In the genomic region with DNA sequence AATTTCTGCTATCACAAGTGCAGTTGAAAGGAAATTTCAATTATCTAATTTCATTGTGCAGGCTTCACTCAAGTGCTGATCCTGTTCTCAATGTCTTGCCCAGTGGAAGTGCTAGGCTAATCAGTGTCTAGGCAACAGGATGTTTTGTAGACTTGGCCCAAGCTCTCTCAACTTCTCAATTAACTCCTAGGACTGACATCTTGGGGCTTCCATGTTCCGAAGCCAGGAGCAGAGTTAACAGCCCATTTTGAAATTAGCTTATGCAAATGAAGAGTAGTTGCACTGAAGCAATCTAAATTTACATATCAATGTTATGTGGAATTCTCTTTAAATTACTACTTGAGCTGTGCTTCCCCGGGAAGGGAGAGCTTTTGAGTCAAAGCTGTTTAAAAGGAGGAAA, we compare ENCODE assay signal across 21 mouse cellular contexts.
A peak's percentile ranks its signal among the peaks of the same experiment; 100 is the strongest.
DNase-seq lines count a peak whose midpoint lies in the region; ATAC-seq and TF ChIP-seq lines count a peak whose summit lies in the region.
"Had no signal": no experiment of that assay in that cellular context is flagged by ENCODE, and none has a peak within 500 bp of the region (broad histone marks: within the 10 kb centered on the region; RNA-seq: fewer than 3 reads in every experiment).

No protein-coding gene starts in this region.

- no peak for TF ChIP-seq CTCF in hindbrain, postnatal 0 days (IDR thresholded peaks at IDR 0.05; ENCODE audit: low read depth)

- H3K4me2 ChIP-seq in forebrain, embryonic 13.5 days, result no peak overlapping the region
- H3K4me2 ChIP-seq in hindbrain, postnatal 0 days (ENCODE audit: low read depth, low read length), result no peak overlapping the region
- H3K4me2 ChIP-seq in neural tube, embryonic 15.5 days, result no peak overlapping the region
- H3K4me2 ChIP-seq: embryonic facial prominence, embryonic 12.5 days; heart, embryonic 12.5 days; stomach, embryonic 15.5 days had no signal

- no peaks in the 10 kb centered on the region for H3K36me3 ChIP-seq in forebrain, embryonic 13.5 days (ENCODE audit: poor library complexity, severe bottlenecking)
- no peaks in the 10 kb centered on the region for H3K36me3 ChIP-seq in hindbrain, postnatal 0 days (ENCODE audit: insufficient read depth, low read length)
- H3K36me3 ChIP-seq in neural tube, embryonic 15.5 days, result no peaks in the 10 kb centered on the region
- H3K36me3 ChIP-seq: embryonic facial prominence, embryonic 12.5 days; heart, embryonic 12.5 days; stomach, embryonic 15.5 days had no signal

- WGBS in forebrain, embryonic 13.5 days, result 9% methylated on average over 2 of the region's 2 CpGs
- 11% methylated on average over 2 of the region's 2 CpGs for WGBS in hindbrain, postnatal 0 days
- 15% methylated on average over 2 of the region's 2 CpGs for WGBS in neural tube, embryonic 15.5 days

- no peak overlapping the region for H3K27ac ChIP-seq in forebrain, embryonic 13.5 days
- no peak overlapping the region for H3K27ac ChIP-seq in hindbrain, postnatal 0 days
- no peak overlapping the region for H3K27ac ChIP-seq in neural tube, embryonic 15.5 days (replicated peaks)
- H3K27ac ChIP-seq: embryonic facial prominence, embryonic 12.5 days; kidney, postnatal 0 days; liver, embryonic 14.5 days; stomach, embryonic 15.5 days had no signal

- 0 out of 2 replicates have a peak, but pooled peaks cover 7% of the 10 kb centered on the region for H3K4me1 ChIP-seq in forebrain, embryonic 13.5 days
- 0 out of 2 replicates have a peak, but pooled peaks cover 6% of the 10 kb centered on the region for H3K4me1 ChIP-seq in hindbrain, postnatal 0 days (ENCODE audit: insufficient read depth, low read length)
- H3K4me1 ChIP-seq in neural tube, embryonic 15.5 days, result no peaks in the 10 kb centered on the region
- H3K4me1 ChIP-seq: embryonic facial prominence, embryonic 12.5 days; heart, embryonic 12.5 days; stomach, embryonic 15.5 days had no signal

- peak; percentile 29 to 47 for DNase-seq in right cerebral cortex, postnatal 10 days (ENCODE audit: low spot score in 2 of 2)
- no peak for DNase-seq in right cerebral cortex, postnatal 25 days
- peak; percentile 73 for DNase-seq in hindbrain, postnatal 0 days (ENCODE audit: low spot score)
- no peak for DNase-seq in heart, adult 9 months (ENCODE audit: low spot score in 2 of 2)
- no peak for DNase-seq in liver
- no peak for DNase-seq in lung, adult 18-20 months
- DNase-seq: adrenal gland, adult 8-10 months; cerebellum, postnatal 36 days; gastrocnemius, postnatal 25 days; left cerebral cortex, postnatal 4 days; lung, postnatal 14 days; thymus, postnatal 25 days had no signal

- no peak overlapping the region for H3K9ac ChIP-seq in forebrain, embryonic 13.5 days
- no peak overlapping the region for H3K9ac ChIP-seq in hindbrain, postnatal 0 days (replicated peaks; ENCODE audit: low read length)
- H3K9ac ChIP-seq in neural tube, embryonic 15.5 days (replicated peaks), result no peak overlapping the region
- H3K9ac ChIP-seq: embryonic facial prominence, embryonic 12.5 days; heart, embryonic 12.5 days; liver, embryonic 14.5 days; stomach, embryonic 15.5 days had no signal

- peaks cover 36% of the 10 kb centered on the region for H3K27me3 ChIP-seq in forebrain, embryonic 13.5 days
- no peaks in the 10 kb centered on the region for H3K27me3 ChIP-seq in hindbrain, postnatal 0 days (ENCODE audit: insufficient read depth, low read length)
- no peaks in the 10 kb centered on the region for H3K27me3 ChIP-seq in neural tube, embryonic 15.5 days (replicated peaks)
- H3K27me3 ChIP-seq: embryonic facial prominence, embryonic 12.5 days; heart, embryonic 12.5 days; Patski; stomach, embryonic 15.5 days had no signal

- peak; percentile 96 for ATAC-seq in forebrain, embryonic 13.5 days
- ATAC-seq in hindbrain, postnatal 0 days, result peak; percentile 62; the same call in 1 of the 2 replicates
- ATAC-seq in neural tube, embryonic 15.5 days (ENCODE audit: low FRiP score), result peak; percentile 74
- ATAC-seq: CD4-positive, CD25-positive, alpha-beta regulatory T cell, adult 4 months; Patski had no signal

- H3K4me3 ChIP-seq in forebrain, embryonic 13.5 days, result no peak overlapping the region
- no peak overlapping the region for H3K4me3 ChIP-seq in hindbrain, postnatal 0 days (ENCODE audit: low read length)
- no peak overlapping the region for H3K4me3 ChIP-seq in neural tube, embryonic 15.5 days (replicated peaks)
- H3K4me3 ChIP-seq: embryonic facial prominence, embryonic 12.5 days; heart, embryonic 12.5 days; stomach, embryonic 15.5 days had no signal

- no peaks in the 10 kb centered on the region for H3K9me3 ChIP-seq in forebrain, embryonic 13.5 days (replicated peaks)
- no peaks in the 10 kb centered on the region for H3K9me3 ChIP-seq in hindbrain, postnatal 0 days (ENCODE audit: low read length)
- no peaks in the 10 kb centered on the region for H3K9me3 ChIP-seq in neural tube, embryonic 15.5 days (replicated peaks)
- H3K9me3 ChIP-seq: embryonic facial prominence, embryonic 12.5 days; heart, embryonic 12.5 days; stomach, embryonic 15.5 days had no signal

Comparison
In these comparisons a context has a peak if more than half of its experiments do, and no peak if none do; other contexts are left out.
1. DNase-seq: peak in right cerebral cortex, postnatal 10 days (2 of 2) and hindbrain, postnatal 0 days (single experiment); none in right cerebral cortex, postnatal 25 days (single experiment), heart, adult 9 months (0 of 2), liver (single experiment) and lung, adult 18-20 months (0 of 2).
2. Peak in every context shown above with its lines, with median percentiles within 50 percentile points of each other: ATAC-seq.